Mouse (Mus musculus) embryonic facial prominence, embryonic 11.5 days (tissue): ENCODE results near the gene Supt3. TPM values are rescaled to one million over a fixed set of nuclear protein-coding genes. Genes with fewer than 3 reads are reported as not detected.

Source experiments
- ATAC-seq: fragments of 200-750 bp; cut with Nextera tagmentation; replicated peaks from 2 replicates; pipeline ENCODE4 v1.8.0; 2017; ENCODE audit warnings: low read depth; ENCODE audit not compliant: insufficient number of reproducible peaks, low FRiP score, low TSS enrichment
- DNase-seq: peaks from one replicate; pipeline ENCODE4 v3.0.0-alpha.2; 2015; ENCODE audit warnings: low spot score
- H3K27ac ChIP-seq: fragments of 300-500 bp; sonication (generic); replicated peaks from 2 replicates; pipeline ENCODE4 v1.5.1; 2014; ENCODE audit warnings: mild to moderate bottlenecking, low read depth, low read length, control low read depth
- H3K27me3 ChIP-seq: fragments of 300-500 bp; sonication (generic); 2 replicates; pipeline ENCODE4 v1.6.1; 2014; ENCODE audit warnings: mild to moderate bottlenecking, low read length, moderate library complexity, mixed read lengths; ENCODE audit not compliant: control insufficient read depth, insufficient read depth
- H3K36me3 ChIP-seq: fragments of 300-500 bp; sonication (generic); replicated peaks from 2 replicates; pipeline ENCODE4 v1.6.1; 2014; ENCODE audit warnings: low read depth, mild to moderate bottlenecking, low read length, moderate library complexity, mixed read lengths; ENCODE audit not compliant: control insufficient read depth, insufficient read depth
- H3K4me1 ChIP-seq: fragments of 300-500 bp; sonication (generic); 2 replicates; pipeline ENCODE4 v1.6.1; 2014; ENCODE audit warnings: low read length, mixed read lengths; ENCODE audit not compliant: control insufficient read depth, insufficient read depth
- H3K4me2 ChIP-seq: fragments of 300-500 bp; sonication (generic); 2 replicates; pipeline ENCODE4 v1.6.1; 2014; ENCODE audit warnings: low read depth, mild to moderate bottlenecking, control low read depth, low read length, moderate library complexity
- H3K4me3 ChIP-seq: fragments of 300-500 bp; sonication (generic); 2 replicates; pipeline ENCODE4 v1.5.1; 2014; ENCODE audit warnings: low read depth, low read length, control low read depth
- H3K9ac ChIP-seq: fragments of 300-500 bp; sonication (generic); replicated peaks from 2 replicates; pipeline ENCODE4 v1.6.1; 2014; ENCODE audit warnings: mild to moderate bottlenecking, control low read depth, low read length
- H3K9me3 ChIP-seq: fragments of 300-500 bp; sonication (generic); replicated peaks from 2 replicates; pipeline ENCODE4 v1.6.1; 2016; ENCODE audit warnings: mild to moderate bottlenecking, low read length, inconsistent platforms, mixed read lengths; ENCODE audit not compliant: control insufficient read depth
- WGBS: fragments of 180-500 bp; shearing (Covaris S2); extraction: QIAGEN DNeasy Blood & Tissue Kit; methylation state at CpG from one replicate; pipeline ENCODE4 v1.1.7; 2014; 5-methylcytosine and 5-hydroxymethylcytosine counted together
- polyA plus RNA-seq: library from polyadenylated mRNA; unstranded; fragments of >200 nt; fragmentation: Nextera tagmentation; extraction: Ambion mirVana; gene quantifications from 2 replicates; pipeline ENCODE4 v1.2.1, GENCODE M21; 2014

The Supt3 gene
- polyA plus RNA-seq, 1 experiment from 2014 or later = 32.1 TPM

- H3K4me1 ChIP-seq = no peaks in the 10 kb centered on the region
- DNase-seq = no peak
Observed at GRCm38 (mm10) chr17:45160651-45161050, 383.7 kb downstream of the Supt3 start.

GRCm38 (mm10) chr17:45165741-45166140, 388.8 kb downstream of the Supt3 start:
- Histone ChIP-seq H3K27ac (no peak overlapping the region), H3K4me1 (no peaks in the 10 kb centered on the region; the same call in 1 of the 2 replicates), H3K9ac (no peak overlapping the region), H3K4me2 (no peak overlapping the region), H3K36me3 (no peaks in the 10 kb centered on the region), H3K27me3 (no peaks in the 10 kb centered on the region), H3K9me3 (no peaks in the 10 kb centered on the region), H3K4me3 (no peak overlapping the region)
- no peak for DNase-seq
- WGBS = 21% methylated on average over 4 of the region's 4 CpGs
- no peak for ATAC-seq

More at GRCm38 (mm10) chr17:45160651-45161050, 383.7 kb downstream of the Supt3 start:
- Histone ChIP-seq H3K27me3 (no peaks in the 10 kb centered on the region), H3K36me3 (no peaks in the 10 kb centered on the region), H3K9ac (no peak overlapping the region), H3K4me3 (no peak overlapping the region), H3K27ac (no peak overlapping the region), H3K4me2 (no peak overlapping the region), H3K9me3 (no peaks in the 10 kb centered on the region)
- WGBS = 88% methylated on average over 6 of the region's 6 CpGs
- no peak for ATAC-seq

Other genes starting within 250 kb of the Supt3 start
- gene Runx2, start 37.6 kb downstream of the Supt3 start, polyA plus RNA-seq = 9.1 and 10.1 TPM in 2 replicates